Mouse (Mus musculus) retina, embryonic 14.5 days (tissue): ENCODE data around the gene Per3.
"Not testable (repeated sequence)": the region's sequence is repeated elsewhere in the genome, so short reads cannot be mapped to it uniquely, and the experiment has no call there.

Experiments
- DNase-seq: peaks from one replicate; pipeline ENCODE4 v3.0.0-alpha.2; 2015; ENCODE audit warnings: low spot score

The Per3 gene

DNA sequence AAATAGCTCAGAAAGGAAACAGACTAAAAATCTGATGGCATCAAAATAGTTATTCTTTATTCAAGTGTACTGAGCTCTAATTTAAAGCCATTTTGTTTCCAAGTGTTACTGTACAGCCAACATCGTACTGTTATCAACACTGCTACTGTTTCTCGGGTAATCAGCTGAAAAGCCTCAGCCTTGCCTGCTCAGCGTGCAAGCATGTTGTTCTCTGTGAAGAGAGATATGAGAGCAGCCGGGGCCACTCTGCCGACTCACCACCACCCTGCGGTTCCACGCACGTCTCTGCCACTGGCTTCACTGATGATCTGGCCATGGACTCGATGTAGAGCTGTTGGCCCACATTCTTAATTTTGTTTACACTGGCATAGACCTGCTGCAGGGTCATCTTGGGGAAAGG, 20.3 kb downstream of the Per3 start:
- DNase-seq, result no peak

DNA sequence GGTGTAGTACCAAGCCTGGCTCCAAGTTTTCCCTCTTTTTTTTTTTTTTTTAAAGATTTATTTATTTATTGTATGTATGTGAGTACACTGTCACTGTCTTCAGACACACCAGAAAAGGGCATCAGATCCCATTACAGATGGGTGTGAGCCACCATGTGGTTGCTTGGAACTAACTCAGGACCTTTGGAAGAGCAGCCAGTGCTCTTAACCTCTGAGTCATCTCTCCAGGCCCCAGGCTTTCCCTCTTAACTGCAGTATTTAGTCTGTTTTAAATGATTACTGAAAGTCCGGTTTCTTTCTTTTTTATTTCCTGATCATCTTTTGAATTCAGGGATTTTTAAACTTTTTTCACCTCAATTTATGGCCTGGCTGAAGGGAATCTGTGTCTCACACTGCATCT, 27.1 kb downstream of the Per3 start:
- not testable (repeated sequence) for DNase-seq

DNA sequence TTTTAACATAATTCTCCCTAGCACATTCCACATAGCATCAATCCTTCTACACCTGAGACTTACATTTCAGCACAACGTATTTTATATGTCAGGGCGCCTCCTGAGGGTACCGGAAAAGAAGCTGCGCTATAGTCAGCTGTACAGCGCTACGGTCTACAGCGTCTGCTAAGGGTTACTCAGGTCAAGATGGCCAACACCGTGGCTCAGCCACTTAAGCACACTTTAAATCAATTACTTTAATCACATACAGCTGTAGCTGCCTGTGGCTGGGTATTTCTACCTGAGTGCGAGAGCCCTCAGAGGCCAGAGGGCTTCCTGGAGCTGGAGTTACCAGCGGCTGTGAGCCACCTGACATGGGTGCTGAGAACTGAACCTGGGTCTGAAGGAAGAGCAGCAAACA, 28.5 kb downstream of the Per3 start:
- no peak for DNase-seq

DNA sequence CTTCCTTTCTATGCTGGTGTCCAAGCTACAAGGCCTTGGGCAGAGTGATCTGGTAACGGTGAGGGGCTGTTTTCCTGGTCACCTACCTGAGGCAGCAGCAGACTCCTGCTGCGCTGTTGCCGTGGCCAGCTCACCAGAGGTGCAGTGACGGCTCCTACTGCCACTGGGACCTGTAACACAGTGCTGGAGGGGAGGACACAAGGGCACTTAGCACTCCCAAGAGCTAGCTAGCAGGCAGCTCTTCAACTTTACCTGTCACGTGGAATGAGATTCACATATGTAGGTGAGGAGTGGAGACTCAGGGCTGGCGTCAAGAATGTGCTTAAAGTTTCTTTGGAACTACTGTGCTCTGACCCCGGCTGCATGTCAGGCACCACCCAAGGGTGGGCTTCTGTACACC, 34.1 kb downstream of the Per3 start:
- DNase-seq, result no peak

DNA sequence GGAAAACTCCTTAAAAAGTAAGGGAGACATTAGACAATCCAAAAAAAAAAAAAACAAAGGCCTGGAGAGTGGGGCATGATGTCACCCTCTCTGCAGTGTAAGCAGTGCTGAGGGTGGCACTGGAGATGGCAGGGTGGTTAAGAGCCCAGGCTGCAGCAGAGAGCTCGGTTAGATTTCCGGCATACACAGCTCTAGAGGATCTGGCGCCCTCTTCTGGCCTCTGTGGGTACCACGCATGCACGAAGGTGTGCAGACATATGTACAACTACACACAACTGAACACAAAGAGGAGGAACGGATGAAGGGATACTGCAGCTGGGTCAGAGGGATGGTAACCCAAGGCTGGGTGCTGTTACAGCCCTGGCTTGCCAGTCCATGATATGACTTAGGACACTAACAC, 37.5 kb downstream of the Per3 start:
- DNase-seq, result peak; percentile 37

- DNase-seq, result no peak
Measured at GRCm38 (mm10) chr4:151005656-151006318, 38.7 kb downstream of the Per3 start.

- DNase-seq, result no peak
Measured at GRCm38 (mm10) chr4:151001397-151001796, 43.1 kb downstream of the Per3 start.

DNA sequence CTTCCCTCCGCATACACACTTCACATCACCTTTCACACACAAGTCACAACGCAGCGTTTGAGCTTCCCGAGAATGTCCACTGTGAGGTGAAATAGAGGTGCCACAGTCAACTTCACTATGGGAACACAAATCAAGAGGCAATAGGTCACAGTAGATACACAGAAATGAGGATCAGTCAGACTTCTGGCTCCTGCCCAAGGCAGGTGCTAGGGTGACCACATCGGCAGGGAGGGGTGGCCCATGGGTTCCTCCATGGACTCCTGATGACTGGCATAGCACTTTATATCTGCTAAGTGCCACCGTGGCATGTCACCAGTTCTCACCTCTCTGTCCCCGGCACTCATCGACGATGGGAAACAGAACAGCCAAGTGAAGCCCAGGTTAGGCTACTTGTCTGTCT, 45.8 kb downstream of the Per3 start:
- DNase-seq, result no peak

GRCm38 (mm10) chr4:150996797-150997196, 47.7 kb downstream of the Per3 start, which contains the start of gene Uts2:
Gene Uts2, plus strand, starts transcription at chr4:150997097.
- DNase-seq, result no peak

DNA sequence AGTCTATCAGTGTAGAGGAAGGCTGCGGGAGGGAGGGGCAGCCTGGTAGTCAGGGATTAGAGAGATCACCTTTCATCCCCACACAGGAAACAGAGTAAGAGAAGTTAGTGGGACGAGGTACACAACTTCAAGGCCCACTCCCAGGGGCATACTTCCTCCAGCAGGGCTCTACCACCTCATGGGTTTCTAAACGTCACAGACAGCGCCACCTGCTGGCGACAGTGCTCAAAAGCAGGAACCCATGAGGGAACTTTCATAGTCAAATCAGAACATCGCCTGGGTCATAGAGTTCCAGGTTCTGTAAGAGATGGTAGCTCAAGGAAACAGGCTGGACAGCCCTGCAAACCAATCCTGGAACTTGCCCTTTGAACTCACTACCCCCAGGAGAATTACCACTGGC, 54.3 kb downstream of the Per3 start:
- DNase-seq, result peak; percentile 46

- DNase-seq, result no peak
Measured at GRCm38 (mm10) chr4:150980153-150980552, 64.3 kb downstream of the Per3 start.

GRCm38 (mm10) chr4:150979455-150979854, 65.0 kb downstream of the Per3 start:
- no peak for DNase-seq

DNA sequence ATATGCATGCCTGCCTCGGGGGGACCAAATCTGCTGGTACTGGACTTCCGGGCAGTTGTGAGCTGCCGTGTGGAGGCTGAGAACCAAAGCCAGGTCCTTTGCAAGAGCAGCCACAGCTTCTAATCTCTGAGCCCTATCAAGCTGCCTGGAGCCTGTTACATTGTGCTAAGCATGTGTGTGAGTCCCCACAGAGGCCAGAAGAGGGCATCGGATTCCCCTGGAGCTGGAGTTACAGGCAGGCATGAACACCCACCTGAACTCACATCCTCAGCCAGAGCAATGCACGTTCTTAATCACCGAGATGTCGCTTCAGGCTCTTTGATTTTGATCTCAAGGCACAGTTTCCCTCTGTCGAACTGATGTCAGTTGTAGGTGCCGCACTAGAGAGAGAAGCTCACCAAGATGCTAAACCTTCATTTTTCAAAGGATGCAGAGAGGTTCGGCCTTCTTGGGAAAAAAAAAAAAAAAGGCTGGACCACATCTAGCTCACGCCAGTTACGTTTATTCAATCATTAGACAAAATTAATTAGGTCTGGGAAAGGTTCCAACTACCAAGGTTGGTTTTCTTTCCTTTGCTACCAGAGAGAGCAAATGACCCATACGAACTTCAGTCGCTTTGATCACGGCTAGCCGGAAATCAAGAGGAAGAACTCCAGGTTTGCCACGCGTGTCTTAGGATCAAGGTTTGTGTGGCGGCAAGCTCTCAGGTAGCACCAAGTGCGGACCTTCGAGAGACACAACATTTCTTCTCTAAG, 66.1 kb downstream of the Per3 start:
- DNase-seq, result no peak

GRCm38 (mm10) chr4:150975145-150975544, 69.3 kb downstream of the Per3 start:
- DNase-seq, result no peak

DNA sequence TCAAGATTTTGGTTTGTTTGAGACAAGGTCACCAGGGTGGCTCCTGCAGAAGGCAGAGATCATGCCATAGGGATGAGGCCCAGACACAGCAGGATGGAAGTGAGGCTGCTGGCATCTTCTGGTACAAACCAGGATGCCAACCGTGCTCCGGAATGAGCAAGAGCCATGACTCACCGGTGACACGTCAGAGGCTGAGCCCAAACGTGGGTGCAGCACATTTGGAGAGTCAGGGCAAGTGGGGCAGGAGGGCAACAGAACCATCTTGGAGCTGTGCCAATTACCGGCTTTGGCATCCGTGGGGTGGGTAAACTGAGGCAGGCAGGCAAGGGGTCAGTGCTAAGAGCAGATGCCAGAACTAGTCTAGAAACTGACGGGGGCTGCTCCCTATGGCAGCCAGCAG, 71.2 kb downstream of the Per3 start:
- no peak for DNase-seq

- no peak for DNase-seq
Measured at GRCm38 (mm10) chr4:150968956-150969355, 75.5 kb downstream of the Per3 start.

DNA sequence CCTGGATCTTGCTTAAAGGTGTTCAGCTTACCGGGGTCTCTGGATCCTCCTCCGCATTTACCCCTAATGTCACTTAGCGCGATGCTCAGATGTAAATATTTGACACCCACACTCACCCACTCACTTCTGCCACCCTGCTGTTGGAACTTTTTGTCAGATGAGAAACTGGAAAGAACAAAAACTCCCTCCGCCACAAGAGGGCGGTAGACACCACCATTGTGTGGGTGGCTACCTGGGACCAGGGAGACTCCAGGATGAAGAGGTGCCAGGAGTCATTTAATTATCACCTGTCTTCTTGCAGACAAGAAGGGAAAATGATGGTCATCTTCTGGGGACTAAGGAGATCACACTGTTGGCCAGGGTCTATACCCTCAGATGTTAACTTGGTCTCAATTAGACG, 77.9 kb downstream of the Per3 start:
- DNase-seq, result peak; percentile 81

DNA sequence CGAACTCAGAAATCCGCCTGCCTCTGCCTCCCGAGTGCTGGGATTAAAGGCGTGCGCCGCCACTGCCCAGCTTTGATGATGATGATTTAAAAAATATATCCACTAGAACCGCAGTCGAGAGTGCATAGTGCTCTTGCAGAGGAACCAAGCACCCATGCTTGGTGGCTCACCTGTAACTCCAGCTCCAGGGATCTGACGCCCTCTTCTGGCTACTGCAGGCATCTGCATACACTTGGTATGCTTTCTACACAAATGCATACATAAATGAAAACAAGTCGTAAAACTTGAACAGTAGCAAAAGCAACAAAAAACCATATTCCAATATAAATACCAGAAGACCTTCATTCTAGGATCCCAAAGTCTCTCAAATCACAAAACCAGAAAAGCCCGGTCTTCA, 78.9 kb downstream of the Per3 start:
- no peak for DNase-seq

- DNase-seq, result peak; percentile 91
Measured at GRCm38 (mm10) chr4:150964635-150965554, 79.6 kb downstream of the Per3 start.

GRCm38 (mm10) chr4:150963711-150964110, 80.8 kb downstream of the Per3 start:
- DNase-seq, result no peak

DNA sequence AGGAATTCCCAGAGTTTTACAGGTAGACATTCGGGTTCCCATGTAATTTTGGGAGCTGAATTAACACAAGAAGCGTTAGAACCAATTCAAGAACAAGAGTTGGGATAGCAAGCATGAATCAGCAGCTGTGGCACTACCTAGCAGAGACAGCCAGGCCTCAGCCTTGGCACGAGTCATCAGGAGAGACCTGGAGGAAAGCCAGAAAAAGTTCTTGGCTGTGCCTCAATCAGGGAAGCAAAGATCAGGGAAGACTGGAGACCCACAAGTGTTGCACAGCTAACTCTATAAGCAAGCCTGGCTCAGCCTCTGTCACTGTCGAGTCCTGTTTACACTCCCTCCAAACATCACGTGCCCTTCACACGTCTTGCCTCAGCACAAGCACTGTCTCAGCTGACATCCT, 82.2 kb downstream of the Per3 start:
- DNase-seq, result no peak

- DNase-seq, result no peak
Measured at GRCm38 (mm10) chr4:150958536-150958935, 85.9 kb downstream of the Per3 start.

GRCm38 (mm10) chr4:150957106-150957458, 87.4 kb downstream of the Per3 start:
- DNase-seq, result no peak
